Mouse (Mus musculus): ENCODE results near the gene P2ry12. TPM values are rescaled to one million over a fixed set of nuclear protein-coding genes. Genes with fewer than 3 reads are reported as not detected.

P2ry12 gene
- polyA plus RNA-seq, 1 experiment from 2014 or later: 3.7 TPM

- no peak overlapping the region for H3K4me2 ChIP-seq (ENCODE audit: low read depth, low read length)
- peaks cover 4% of the 10 kb centered on the region; the same call in 1 of the 2 replicates for H3K4me1 ChIP-seq (ENCODE audit: control insufficient read depth, insufficient read depth, low read length)
- no peak overlapping the region for H3K9ac ChIP-seq (ENCODE audit: low read depth, low read length)
- H3K27ac ChIP-seq (replicated peaks; ENCODE audit: low read depth, low read length): no peak overlapping the region
- no peak overlapping the region for H3K4me3 ChIP-seq (ENCODE audit: low read depth, low read length)
- DNase-seq (ENCODE audit: low spot score): no peak
- H3K27me3 ChIP-seq (replicated peaks; ENCODE audit: control insufficient read depth, insufficient read depth, low read length): no peaks in the 10 kb centered on the region
- no peaks in the 10 kb centered on the region for H3K9me3 ChIP-seq (ENCODE audit: control insufficient read depth, low read length)
- no peak for ATAC-seq (ENCODE audit: low read depth)
- H3K36me3 ChIP-seq (ENCODE audit: control insufficient read depth, insufficient read depth, low read length): no peaks in the 10 kb centered on the region
- 57% methylated on average over 4 of the region's 4 CpGs for whole genome bisulfite sequencing
Observed at GRCm38 (mm10) chr3:59169215-59169614, 93.5 kb downstream of the P2ry12 start.

GRCm38 (mm10) chr3:59168476-59168875, 94.2 kb downstream of the P2ry12 start:
- DNase-seq (ENCODE audit: low spot score) (no peak), ATAC-seq (ENCODE audit: low read depth) (no peak)
- Histone ChIP-seq H3K36me3 (ENCODE audit: control insufficient read depth, insufficient read depth, low read length) (no peaks in the 10 kb centered on the region), H3K4me2 (ENCODE audit: low read depth, low read length) (no peak overlapping the region), H3K4me1 (ENCODE audit: control insufficient read depth, insufficient read depth, low read length) (peaks cover 4% of the 10 kb centered on the region; the same call in 1 of the 2 replicates), H3K27ac (replicated peaks; ENCODE audit: low read depth, low read length) (no peak overlapping the region), H3K9ac (ENCODE audit: low read depth, low read length) (no peak overlapping the region), H3K4me3 (ENCODE audit: low read depth, low read length) (no peak overlapping the region), H3K27me3 (replicated peaks; ENCODE audit: control insufficient read depth, insufficient read depth, low read length) (no peaks in the 10 kb centered on the region), H3K9me3 (ENCODE audit: control insufficient read depth, low read length) (no peaks in the 10 kb centered on the region)
- 85% methylated on average over 6 of the region's 6 CpGs for WGBS

GRCm38 (mm10) chr3:59167417-59168054, 95.1 kb downstream of the P2ry12 start:
- no peaks in the 10 kb centered on the region for H3K27me3 ChIP-seq (replicated peaks; ENCODE audit: control insufficient read depth, insufficient read depth, low read length)
- ATAC-seq (ENCODE audit: low read depth) (no peak), DNase-seq (ENCODE audit: low spot score) (peak; percentile 53)
- no peaks in the 10 kb centered on the region for H3K9me3 ChIP-seq (ENCODE audit: control insufficient read depth, low read length)
- no peak overlapping the region for H3K4me2 ChIP-seq (ENCODE audit: low read depth, low read length)
- H3K4me3 ChIP-seq (ENCODE audit: low read depth, low read length): no peak overlapping the region
- H3K36me3 ChIP-seq (ENCODE audit: control insufficient read depth, insufficient read depth, low read length): no peaks in the 10 kb centered on the region
- no peak overlapping the region for H3K27ac ChIP-seq (replicated peaks; ENCODE audit: low read depth, low read length)
- WGBS: 62% methylated on average over 2 of the region's 2 CpGs
- no peak overlapping the region for H3K9ac ChIP-seq (ENCODE audit: low read depth, low read length)
- H3K4me1 ChIP-seq (ENCODE audit: control insufficient read depth, insufficient read depth, low read length): peaks cover 4% of the 10 kb centered on the region; the same call in 1 of the 2 replicates

Other genes with a start within 250 kb of the P2ry12 start
- 0.80 and 1.1 TPM in 2 replicates for gene Gpr171, start 161.1 kb downstream of the P2ry12 start, polyA plus RNA-seq (2014; fragmentation: Nextera tagmentation; extraction: Ambion mirVana)
- 1.8 and 2.1 TPM in 2 replicates for gene P2ry14, start 109.3 kb downstream of the P2ry12 start, polyA plus RNA-seq (2014; fragmentation: Nextera tagmentation; extraction: Ambion mirVana)
- 7.4 and 7.9 TPM in 2 replicates for gene Gpr87, start 67.8 kb downstream of the P2ry12 start, polyA plus RNA-seq (2014; fragmentation: Nextera tagmentation; extraction: Ambion mirVana)
- gene P2ry13, start 52.0 kb downstream of the P2ry12 start, polyA plus RNA-seq (2014; fragmentation: Nextera tagmentation; extraction: Ambion mirVana): 2.0 and 2.5 TPM in 2 replicates
- gene Igsf10, start 81.5 kb upstream of the P2ry12 start, polyA plus RNA-seq (2014; fragmentation: Nextera tagmentation; extraction: Ambion mirVana): 24.3 and 26.0 TPM in 2 replicates